Mouse (Mus musculus): Measurements from ENCODE around the gene A630095N17Rik.
A peak's percentile ranks its signal among the peaks of the same experiment; 100 is the strongest.

Gene A630095N17Rik

GRCm38 (mm10) chr1:75231664-75232152, at the start of gene A630095N17Rik:
Gene A630095N17Rik (minus strand): TSS chr1:75232102.
- no peak for DNase-seq (ENCODE audit: low read depth, low spot score)

GRCm38 (mm10) chr1:75278228-75278627, 46.3 kb upstream of the A630095N17Rik start, which contains the start of gene Resp18:
Gene Resp18 (minus strand): TSS chr1:75278415.
- no peak for DNase-seq (ENCODE audit: low read depth, low spot score)

- DNase-seq (ENCODE audit: low read depth, low spot score): peak; percentile 72
These were observed 45.6 kb upstream of the A630095N17Rik start for GRCm38 (mm10) chr1:75277195-75278188.

- DNase-seq (ENCODE audit: low read depth, low spot score): no peak
These were observed 32.4 kb upstream of the A630095N17Rik start, which contains the start of gene Ptprn for GRCm38 (mm10) chr1:75264091-75264880. Gene Ptprn (minus strand): TSS chr1:75264502.

- peak; percentile 87 for DNase-seq (ENCODE audit: low read depth, low spot score)
These were observed 31.4 kb upstream of the A630095N17Rik start for GRCm38 (mm10) chr1:75262969-75263951.

- no peak for DNase-seq (ENCODE audit: low read depth, low spot score)
These were observed 29.4 kb upstream of the A630095N17Rik start for GRCm38 (mm10) chr1:75261278-75261677.

GRCm38 (mm10) chr1:75255516-75256046, 23.7 kb upstream of the A630095N17Rik start:
- no peak for DNase-seq (ENCODE audit: low read depth, low spot score)

GRCm38 (mm10) chr1:75254625-75255013, 22.7 kb upstream of the A630095N17Rik start:
- no peak for DNase-seq (ENCODE audit: low read depth, low spot score)

GRCm38 (mm10) chr1:75253849-75254624, 22.1 kb upstream of the A630095N17Rik start:
- DNase-seq (ENCODE audit: low read depth, low spot score): peak; percentile 80

GRCm38 (mm10) chr1:75253029-75253428, 21.1 kb upstream of the A630095N17Rik start:
- DNase-seq (ENCODE audit: low read depth, low spot score): no peak

- DNase-seq (ENCODE audit: low read depth, low spot score): no peak
These were observed 20.4 kb upstream of the A630095N17Rik start for GRCm38 (mm10) chr1:75252308-75252707.

- peak; percentile 78 for DNase-seq (ENCODE audit: low read depth, low spot score)
These were observed 19.4 kb upstream of the A630095N17Rik start for GRCm38 (mm10) chr1:75251112-75251970.

- DNase-seq (ENCODE audit: low read depth, low spot score): no peak
These were observed 18.6 kb upstream of the A630095N17Rik start for GRCm38 (mm10) chr1:75250498-75250897.

GRCm38 (mm10) chr1:75248041-75248772, 16.3 kb upstream of the A630095N17Rik start:
- DNase-seq (ENCODE audit: low read depth, low spot score): no peak

- no peak for DNase-seq (ENCODE audit: low read depth, low spot score)
These were observed 15.4 kb upstream of the A630095N17Rik start for GRCm38 (mm10) chr1:75247071-75247930.

GRCm38 (mm10) chr1:75244836-75245235, 12.9 kb upstream of the A630095N17Rik start:
- peak; percentile 43 for DNase-seq (ENCODE audit: low read depth, low spot score)
